Comparison of ENCODE assay signal across 7 mouse cellular contexts in the genomic region with DNA sequence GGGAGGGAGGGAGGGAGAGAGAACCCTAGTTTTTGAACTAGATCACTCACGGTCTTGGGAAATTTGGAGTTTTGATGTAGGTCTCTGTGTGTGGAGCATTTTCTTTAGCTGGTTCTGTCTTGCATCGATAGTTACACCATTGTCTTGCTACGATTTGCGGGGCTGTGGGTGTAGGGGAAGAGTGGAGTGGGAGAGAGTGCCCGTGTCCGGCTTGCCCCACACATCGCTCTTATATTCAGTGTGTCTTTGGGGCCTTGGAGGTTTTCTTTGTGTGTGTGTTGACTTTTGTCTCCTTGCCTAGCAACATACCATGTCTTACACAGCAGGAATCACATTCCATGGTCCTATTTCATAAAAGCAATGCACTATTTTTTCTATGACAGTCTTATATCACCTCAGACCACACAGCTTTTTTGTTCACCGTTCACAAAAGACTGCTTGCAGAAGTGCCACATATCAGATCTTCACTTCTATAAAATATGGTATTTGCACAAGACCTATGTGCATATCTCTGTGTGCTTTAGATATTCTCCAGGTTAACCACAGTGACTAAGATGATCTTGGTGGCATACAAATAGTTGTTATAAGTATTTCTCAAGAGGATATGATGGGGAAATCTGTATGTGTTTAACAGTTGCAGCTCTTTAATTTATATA. TPM values are rescaled to one million over a fixed set of nuclear protein-coding genes. Genes with fewer than 3 reads are reported as not detected.
A peak's percentile ranks its signal among the peaks of the same experiment; 100 is the strongest.
DNase-seq lines count a peak whose midpoint lies in the region; ATAC-seq and TF ChIP-seq lines count a peak whose summit lies in the region.

No protein-coding gene starts in this region.

- ATAC-seq in CD4-positive, CD25-positive, alpha-beta regulatory T cell, adult 4 months, result peak; percentile 23
- peak; percentile 69 for ATAC-seq in megakaryocyte progenitor cell, adult 5-6 weeks (replicated peaks; ENCODE audit: poor library complexity)

- intact Hi-C loops in left cerebral cortex, postnatal 4 days (cut with DNase I), result no loop called here

- H3K9ac ChIP-seq in MEL (ENCODE audit: control insufficient read depth, low read depth, low read length, poor library complexity, severe bottlenecking), result peak overlapping the region; percentile 48

- H3K27me3 ChIP-seq in MEL (ENCODE audit: control insufficient read depth in 1 of 2, insufficient read depth in 2 of 2, low read length in 2 of 2), result no peaks in the 10 kb centered on the region
- H3K27me3 ChIP-seq in hindbrain, embryonic 10.5 days (ENCODE audit: insufficient read depth, poor library complexity, severe bottlenecking), result peaks cover 5% of the 10 kb centered on the region; the same call in 1 of the 2 replicates

- TF ChIP-seq POLR2A in MEL (IDR thresholded peaks at IDR 0.05; ENCODE audit: control insufficient read depth in 1 of 2, insufficient read depth in 1 of 2, low read depth in 1 of 2, low read length in 2 of 2, poor library complexity in 1 of 2), result no peak

- TF ChIP-seq EP300 in MEL (IDR thresholded peaks at IDR 0.05; ENCODE audit: low read depth in 1 of 2, low read length in 2 of 2), result peak; percentile 95

- peak overlapping the region; percentile 86 for H3K27ac ChIP-seq in MEL (ENCODE audit: control insufficient read depth, low read depth, low read length)
- peak overlapping the region; percentile 79 for H3K27ac ChIP-seq in hindbrain, embryonic 10.5 days

- peaks cover 0 to 28% of the 10 kb centered on the region in 2 experiments; a peak in 2 of 4 replicates for H3K36me3 ChIP-seq in MEL (ENCODE audit: control insufficient read depth in 1 of 2, insufficient read depth in 2 of 2, low read length in 2 of 2)
- H3K36me3 ChIP-seq in hindbrain, embryonic 10.5 days, result no peaks in the 10 kb centered on the region

- no peak for TF ChIP-seq CTCF in MEL (IDR thresholded peaks at IDR 0.05 in 2 of 3, conservative IDR thresholded peaks at IDR 0.05 in 1 of 3; ENCODE audit: control insufficient read depth in 1 of 3, insufficient read depth in 1 of 3, low read depth in 2 of 3, low read length in 3 of 3, poor library complexity in 1 of 3, severe bottlenecking in 1 of 3)

- 2% methylated on average over 8 of the region's 8 CpGs for WGBS in hindbrain, embryonic 10.5 days

- no peaks in the 10 kb centered on the region for H3K9me3 ChIP-seq in MEL (replicated peaks; ENCODE audit: insufficient read depth, low read length)
- no peaks in the 10 kb centered on the region for H3K9me3 ChIP-seq in hindbrain, embryonic 10.5 days

- H3K79me2 ChIP-seq in MEL (ENCODE audit: control insufficient read depth, insufficient read depth, low read length, poor library complexity), result no peaks in the 10 kb centered on the region; the same call in 1 of the 2 replicates

- peaks cover 13 to 33% of the 10 kb centered on the region in 2 experiments for H3K4me1 ChIP-seq in MEL (ENCODE audit: control insufficient read depth in 1 of 2, insufficient read depth in 2 of 2, low read length in 2 of 2)
- H3K4me1 ChIP-seq in hindbrain, embryonic 10.5 days (replicated peaks), result peaks cover 10% of the 10 kb centered on the region

- peak overlapping the region; percentile 52 for H3K4me3 ChIP-seq in MEL (ENCODE audit: control insufficient read depth in 1 of 2, insufficient read depth in 1 of 2, low read depth in 2 of 2, low read length in 2 of 2)
- H3K4me3 ChIP-seq in hindbrain, embryonic 10.5 days, result peak overlapping the region; percentile 55

- DNase-seq in MEL (ENCODE audit: low read depth, low spot score), result peak; percentile 82
- peak; percentile 28 for DNase-seq in hindbrain, embryonic 10.5 days (ENCODE audit: low spot score)
- no peak for DNase-seq in left cerebral cortex, postnatal 4 days
- DNase-seq in gastrocnemius, adult 18-20 months (ENCODE audit: low spot score), result no peak
- DNase-seq in right cerebral cortex, postnatal 14 days, result no peak

- TF ChIP-seq RAD21 in MEL (IDR thresholded peaks at IDR 0.05; ENCODE audit: low read depth, low read length), result no peak

TF ChIP-seq in MEL, 35 proteins besides CTCF, POLR2A, EP300 and RAD21 (continues in another document):
- TF ChIP-seq MXI1 (IDR thresholded peaks at IDR 0.05; ENCODE audit: low read depth, low read length) (peak; percentile 55), ELF1 (IDR thresholded peaks at IDR 0.05; ENCODE audit: low read depth, low read length) (no peak), BHLHE40 (IDR thresholded peaks at IDR 0.05; ENCODE audit: borderline replicate concordance, low read depth, low read length) (peak; percentile 93), MYC (IDR thresholded peaks at IDR 0.05; ENCODE audit: low read depth, low read length) (peak; percentile 73; the same call in 1 of the 2 replicates), CHD1 (IDR thresholded peaks at IDR 0.05; ENCODE audit: low read depth, low read length) (0 out of 2 replicates have a peak, but pooled peaks have one; percentile 17), NELFE (IDR thresholded peaks at IDR 0.05; ENCODE audit: low read depth, low read length) (0 out of 2 replicates have a peak, but pooled peaks have one; percentile 29), TCF12 (IDR thresholded peaks at IDR 0.05; ENCODE audit: low read depth, low read length) (peak; percentile 90), MAX (IDR thresholded peaks at IDR 0.05; ENCODE audit: low read length) (no peak), ZMIZ1 (IDR thresholded peaks at IDR 0.05; ENCODE audit: low read depth, low read length) (0 out of 2 replicates have a peak, but pooled peaks have one; percentile 23), USF2 (IDR thresholded peaks at IDR 0.05; ENCODE audit: borderline replicate concordance in 1 of 2, insufficient read depth in 1 of 2, low read depth in 1 of 2, low read length in 2 of 2) (no peak), UBTF (IDR thresholded peaks at IDR 0.05; ENCODE audit: borderline replicate concordance, insufficient read depth, low read depth, low read length) (no peak), SIN3A (IDR thresholded peaks at IDR 0.05; ENCODE audit: low read length) (peak; percentile 81), SMC3 (IDR thresholded peaks at IDR 0.05; ENCODE audit: low read depth, low read length) (no peak), GATA1 (IDR thresholded peaks at IDR 0.05; ENCODE audit: low read depth, low read length) (peak; percentile 93), ZC3H11A (IDR thresholded peaks at IDR 0.05; ENCODE audit: low read depth, low read length) (no peak), MAZ (IDR thresholded peaks at IDR 0.05; ENCODE audit: low read depth, low read length) (no peak; the same call in 1 of the 2 replicates), CHD2 (IDR thresholded peaks at IDR 0.05; ENCODE audit: low read length) (no peak), USF1 (IDR thresholded peaks at IDR 0.05; ENCODE audit: low read depth, low read length) (no peak), KAT2A (conservative IDR thresholded peaks at IDR 0.05; ENCODE audit: low read depth, low read length) (no peak), TAL1 (IDR thresholded peaks at IDR 0.05; ENCODE audit: low read length) (peak; percentile 76), HCFC1 (IDR thresholded peaks at IDR 0.05; ENCODE audit: low read depth, low read length) (no peak), NRF1 (IDR thresholded peaks at IDR 0.05; ENCODE audit: insufficient read depth, low read depth, low read length, poor library complexity, severe bottlenecking) (no peak), E2F4 (IDR thresholded peaks at IDR 0.05; ENCODE audit: borderline replicate concordance, low read depth, low read length) (no peak), TBP (IDR thresholded peaks at IDR 0.05; ENCODE audit: low read depth, low read length) (0 out of 2 replicates have a peak, but pooled peaks have one; percentile 26), POLR2AphosphoS2 (IDR thresholded peaks at IDR 0.05; ENCODE audit: low read length) (no peak), RCOR1 (IDR thresholded peaks at IDR 0.05; ENCODE audit: low read depth, low read length) (peak; percentile 95), MAFK (IDR thresholded peaks at IDR 0.05; ENCODE audit: borderline replicate concordance, low read depth, low read length) (peak; percentile 84), ZNF384 (IDR thresholded peaks at IDR 0.05; ENCODE audit: low read depth, low read length) (peak; percentile 85), JUND (IDR thresholded peaks at IDR 0.05; ENCODE audit: low read depth, low read length) (0 out of 2 replicates have a peak, but pooled peaks have one; percentile 44), MYB (IDR thresholded peaks at IDR 0.05; ENCODE audit: low read depth, low read length) (no peak; the same call in 1 of the 2 replicates), MEF2A (IDR thresholded peaks at IDR 0.05; ENCODE audit: extremely low read depth, insufficient replicate concordance, low read depth, low read length, poor library complexity, severe bottlenecking) (0 out of 2 replicates have a peak, but pooled peaks have one; percentile 23), ZKSCAN1 (IDR thresholded peaks at IDR 0.05; ENCODE audit: low read depth, low read length) (no peak), GABPA (IDR thresholded peaks at IDR 0.05; ENCODE audit: low read depth, low read length) (no peak), ETS1 (IDR thresholded peaks at IDR 0.05; ENCODE audit: low read depth, low read length) (peak; percentile 92)

RNA-seq across cellular contexts. Expression of a gene that starts 4.0 kb away (rescaled TPM):
- 1 to 10 TPM; 2.2 to 3.7 TPM for polyA plus RNA-seq in CD4-positive, CD25-positive, alpha-beta regulatory T cell, adult 4 months (2017; shearing (Covaris generic))
- total RNA-seq in MEL (2012; rRNA removed), result 0.16 and 0.27 TPM in 2 replicates
- polyA plus RNA-seq in MEL (2012; ENCODE audit: insufficient read depth in 1 of 2, insufficient read length in 2 of 2, low read depth in 1 of 2, low replicate concordance in 2 of 2, missing spikeins in 1 of 2), result under 1 TPM in 1 of 2 experiments, not detected in 1; 0.52 TPM
- 0.22 and 0.51 TPM in 2 replicates for polyA plus RNA-seq in hindbrain, embryonic 10.5 days (2016; fragmentation: Nextera tagmentation; extraction: Ambion mirVana)
- total RNA-seq in megakaryocyte progenitor cell, adult 5-6 weeks (2015), result 32.0 and 35.4 TPM in 2 replicates
- 16.3 and 23.6 TPM in 2 replicates for total RNA-seq in megakaryocyte progenitor cell, adult 5-6 weeks (2017)
- under 1 TPM; 0.30 to 0.42 TPM for total RNA-seq in left cerebral cortex, postnatal 4 days (2021)
- total RNA-seq in gastrocnemius, adult 18-20 months (2021), result not detected

RNA-seq across cellular contexts. Expression of a gene that starts 51.0 kb away (rescaled TPM):
- polyA plus RNA-seq in CD4-positive, CD25-positive, alpha-beta regulatory T cell, adult 4 months (2017; shearing (Covaris generic)), result not detected
- not detected in 2 replicates for total RNA-seq in MEL (2012; rRNA removed)
- polyA plus RNA-seq in MEL (2012; ENCODE audit: insufficient read depth in 1 of 2, insufficient read length in 2 of 2, low read depth in 1 of 2, low replicate concordance in 2 of 2, missing spikeins in 1 of 2), result not detected
- polyA plus RNA-seq in hindbrain, embryonic 10.5 days (2016; fragmentation: Nextera tagmentation; extraction: Ambion mirVana), result not detected in 2 replicates
- not detected in 2 replicates for total RNA-seq in megakaryocyte progenitor cell, adult 5-6 weeks (2015)
- total RNA-seq in megakaryocyte progenitor cell, adult 5-6 weeks (2017), result 0.14 TPM in 1 of 2 replicates, not detected in the other
- total RNA-seq in left cerebral cortex, postnatal 4 days (2021), result not detected
- total RNA-seq in gastrocnemius, adult 18-20 months (2021), result under 1 TPM; 0.31 to 0.59 TPM

Comparison
In these comparisons a context has a peak if more than half of its experiments do, and no peak if none do; other contexts are left out.
1. DNase-seq: peak in MEL (single experiment) and hindbrain, embryonic 10.5 days (single experiment); none in left cerebral cortex, postnatal 4 days (single experiment), gastrocnemius, adult 18-20 months (single experiment) and right cerebral cortex, postnatal 14 days (single experiment).
2. RNA of a gene that starts 4.0 kb away (total RNA-seq): 16.3 to 35.4 TPM in megakaryocyte progenitor cell, adult 5-6 weeks; 0.30 to 0.42 TPM in left cerebral cortex, postnatal 4 days, 0.16 to 0.27 TPM in MEL and not detected in gastrocnemius, adult 18-20 months; every median in the first group is over 10 times any median in the second.